ENCODE assay signal across 24 mouse cellular contexts in genomic region chr16:38388757-38389156, GRCm38 (mm10). TPM values are rescaled to one million over a fixed set of nuclear protein-coding genes. Genes with fewer than 3 reads are reported as not detected.
"Had no signal": no experiment of that assay in that cellular context is flagged by ENCODE, and none has a peak within 500 bp of the region (broad histone marks: within the 10 kb centered on the region; RNA-seq: fewer than 3 reads in every experiment).

No protein-coding gene starts in this region.

- H3K9ac ChIP-seq: neural tube, embryonic 13.5 days; neural tube, embryonic 15.5 days; stomach, embryonic 15.5 days had no signal

- H3K27me3 ChIP-seq: neural tube, embryonic 13.5 days; neural tube, embryonic 15.5 days; stomach, embryonic 15.5 days had no signal

- H3K9me3 ChIP-seq: neural tube, embryonic 13.5 days; neural tube, embryonic 15.5 days; stomach, embryonic 15.5 days had no signal

- H3K4me1 ChIP-seq: neural tube, embryonic 13.5 days; neural tube, embryonic 15.5 days; stomach, embryonic 15.5 days had no signal

- H3K4me2 ChIP-seq: neural tube, embryonic 13.5 days; neural tube, embryonic 15.5 days; stomach, embryonic 15.5 days had no signal

- H3K36me3 ChIP-seq: neural tube, embryonic 13.5 days; neural tube, embryonic 15.5 days; stomach, embryonic 15.5 days had no signal

- H3K4me3 ChIP-seq: neural tube, embryonic 13.5 days; neural tube, embryonic 15.5 days; stomach, embryonic 15.5 days had no signal

- H3K27ac ChIP-seq: neural tube, embryonic 13.5 days; neural tube, embryonic 15.5 days; stomach, embryonic 15.5 days; stomach, postnatal 0 days had no signal

- DNase-seq: retina, postnatal 1 day; right cerebral cortex, adult 18-20 months; right cerebral cortex, postnatal 14 days; right cerebral cortex, postnatal 25 days; right cerebral cortex, postnatal 4 days; spleen, adult 18-20 months; thymus, adult 18-20 months; thymus, adult 2 months; thymus, postnatal 14 days; thymus, postnatal 25 days; thymus, postnatal 36 days; thymus, postnatal 4 days had no signal

RNA-seq across cellular contexts. Expression of gene Gm21987, which starts 41.9 kb away (rescaled TPM):
- total RNA-seq: neutrophil, adult 5-6 weeks had no signal
- polyA plus RNA-seq: neural tube, embryonic 13.5 days; neural tube, embryonic 14.5 days; neural tube, embryonic 15.5 days; small intestine, adult 2 months; spleen, adult 2 months; stomach, embryonic 14.5 days; stomach, embryonic 15.5 days; stomach, postnatal 0 days; testis, adult 2 months; thymus, adult 2 months; thymus, postnatal 0 days; urinary bladder, adult 2 months had no signal

RNA-seq across cellular contexts. Expression of gene Pla1a, which starts 44.2 kb away (rescaled TPM):
- polyA plus RNA-seq: stomach, embryonic 14.5 days had no signal

RNA-seq across cellular contexts. Expression of gene Maats1, which starts 46.8 kb away (rescaled TPM):
- total RNA-seq: neutrophil, adult 5-6 weeks had no signal
- polyA plus RNA-seq: stomach, embryonic 14.5 days had no signal
